Comparison of ENCODE assay signal across 8 mouse cellular contexts in the genomic region with DNA sequence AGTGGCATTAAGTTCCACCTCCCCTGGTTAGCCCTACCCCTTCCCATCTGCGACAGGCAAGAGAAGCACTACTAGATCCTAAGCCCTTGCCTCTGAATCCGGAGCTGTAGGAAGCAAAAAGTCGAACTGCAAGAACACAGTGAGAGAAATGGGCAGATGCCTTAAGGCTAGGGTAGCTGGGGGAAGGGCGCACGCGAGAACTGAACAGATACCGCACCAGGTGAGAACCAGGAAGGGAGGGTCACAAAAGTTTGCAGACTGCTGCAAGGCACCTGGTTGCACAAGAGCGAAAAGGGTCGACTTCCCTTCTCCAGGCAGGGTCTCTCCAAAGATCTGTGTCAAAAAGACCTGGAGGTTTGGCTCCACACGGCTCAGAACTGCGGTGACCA. TPM values are rescaled to one million over a fixed set of nuclear protein-coding genes. Genes with fewer than 3 reads are reported as not detected.
DNase-seq lines count a peak whose midpoint lies in the region; ATAC-seq and TF ChIP-seq lines count a peak whose summit lies in the region.

No protein-coding gene starts in this region.

- ATAC-seq in midbrain, embryonic 14.5 days (ENCODE audit: low FRiP score, low TSS enrichment), result peak; percentile 35; the same call in 1 of the 2 replicates
- no peak for ATAC-seq in megakaryocyte progenitor cell, adult 5-6 weeks (replicated peaks; ENCODE audit: poor library complexity)

- no peak for TF ChIP-seq POLR2A in lung, adult 2 months (IDR thresholded peaks at IDR 0.05; ENCODE audit: borderline replicate concordance, extremely low read depth, low read depth, low read length)

- peak overlapping the region; percentile 75 for H3K4me2 ChIP-seq in midbrain, embryonic 14.5 days (ENCODE audit: low read length)

- TF ChIP-seq CTCF in lung, adult 2 months (IDR thresholded peaks at IDR 0.05; ENCODE audit: insufficient read depth, low read length), result no peak

- peak overlapping the region; percentile 56 for H3K9ac ChIP-seq in midbrain, embryonic 14.5 days (replicated peaks; ENCODE audit: low read length)

- H3K27ac ChIP-seq in midbrain, embryonic 14.5 days (replicated peaks; ENCODE audit: low read depth, low read length), result peak overlapping the region; percentile 80

- under 1% methylated on average over 11 of the region's 11 CpGs for WGBS in lung, adult 2 months
- WGBS in midbrain, embryonic 14.5 days, result under 1% methylated on average over 11 of the region's 11 CpGs

- no peaks in the 10 kb centered on the region for H3K9me3 ChIP-seq in midbrain, embryonic 14.5 days (ENCODE audit: control insufficient read depth, low read length)

- no peaks in the 10 kb centered on the region for H3K36me3 ChIP-seq in midbrain, embryonic 14.5 days (ENCODE audit: control insufficient read depth, insufficient read depth, low read length)

- H3K4me3 ChIP-seq in lung, adult 2 months (replicated peaks; ENCODE audit: extremely low read depth, low read depth, low read length), result peak overlapping the region; percentile 64
- H3K4me3 ChIP-seq in midbrain, embryonic 14.5 days (replicated peaks; ENCODE audit: low read depth, low read length), result peak overlapping the region; percentile 57

- no peaks in the 10 kb centered on the region for H3K4me1 ChIP-seq in lung, adult 2 months (ENCODE audit: control insufficient read depth, insufficient read depth, low read length)
- no peaks in the 10 kb centered on the region for H3K4me1 ChIP-seq in midbrain, embryonic 14.5 days (ENCODE audit: control insufficient read depth, insufficient read depth, low read length)

- no peak for DNase-seq in lung, adult 2 months
- DNase-seq in lung, postnatal 25 days (ENCODE audit: low spot score), result no peak
- peak; percentile 52 to 64 for DNase-seq in cerebellum, postnatal 10 days
- DNase-seq in heart, adult 9 months (ENCODE audit: low spot score in 2 of 2), result peak; percentile 11 to 20
- peak; percentile 9 for DNase-seq in layer of hippocampus, adult 9-11 months
- peak; percentile 50 for DNase-seq in midbrain, embryonic 14.5 days
- DNase-seq in spleen, postnatal 14 days (ENCODE audit: low spot score in 2 of 2), result no peak

- 0 out of 2 replicates have a peak, but pooled peaks cover 5% of the 10 kb centered on the region for H3K27me3 ChIP-seq in midbrain, embryonic 14.5 days (ENCODE audit: control insufficient read depth, insufficient read depth, low read length)

RNA-seq across cellular contexts. Expression of a gene that starts 0.7 kb away (rescaled TPM):
- polyA plus RNA-seq in lung, adult 2 months (2012; rRNA removed), result 2.3 and 4.6 TPM in 2 replicates
- 15.5 and 20.0 TPM in 2 replicates for polyA plus RNA-seq in midbrain, embryonic 14.5 days (2014; fragmentation: Nextera tagmentation; extraction: Ambion mirVana)
- not detected in 2 replicates for total RNA-seq in megakaryocyte progenitor cell, adult 5-6 weeks (2015)
- total RNA-seq in megakaryocyte progenitor cell, adult 5-6 weeks (2017), result not detected in 2 replicates

Comparison
In these comparisons a context has a peak if more than half of its experiments do, and no peak if none do; other contexts are left out.
1. DNase-seq: peak in cerebellum, postnatal 10 days (2 of 2), heart, adult 9 months (2 of 2), layer of hippocampus, adult 9-11 months (single experiment) and midbrain, embryonic 14.5 days (single experiment); none in lung, adult 2 months (single experiment), lung, postnatal 25 days (single experiment) and spleen, postnatal 14 days (0 of 2).